Mouse (Mus musculus) hindbrain, embryonic 14.5 days (tissue): ENCODE data around the gene Tex13b. TPM values are rescaled to one million over a fixed set of nuclear protein-coding genes. Genes with fewer than 3 reads are reported as not detected.
A peak's percentile ranks its signal among the peaks of the same experiment; 100 is the strongest.

ENCODE experiments used
- ATAC-seq: fragments of 200-750 bp; cut with Nextera tagmentation; 2 replicates; pipeline ENCODE4 v1.8.0; 2017; ENCODE audit warnings: moderate number of reproducible peaks, mild to moderate bottlenecking, moderate TSS enrichment, moderate library complexity; ENCODE audit not compliant: low FRiP score
- DNase-seq: peaks from one replicate; pipeline ENCODE4 v3.0.0-alpha.2; 2015; ENCODE audit warnings: low spot score
- H3K27ac ChIP-seq: fragments of 300-500 bp; sonication (generic); 2 replicates; pipeline ENCODE4 v1.5.1; 2014; ENCODE audit warnings: mild to moderate bottlenecking, moderate library complexity
- H3K27me3 ChIP-seq: fragments of 300-500 bp; sonication (generic); 2 replicates; pipeline ENCODE4 v1.6.1; 2014; ENCODE audit warnings: mild to moderate bottlenecking, low read length, mixed read lengths; ENCODE audit not compliant: control insufficient read depth, insufficient read depth
- H3K36me3 ChIP-seq: fragments of 300-500 bp; sonication (generic); replicated peaks from 2 replicates; pipeline ENCODE4 v1.6.1; 2014; ENCODE audit not compliant: control insufficient read depth, insufficient read depth
- H3K4me1 ChIP-seq: fragments of 300-500 bp; sonication (generic); replicated peaks from 2 replicates; pipeline ENCODE4 v1.6.1; 2014; ENCODE audit warnings: antibody characterized with exemption, low read length, mixed read lengths; ENCODE audit not compliant: control insufficient read depth, insufficient read depth
- H3K4me2 ChIP-seq: fragments of 300-500 bp; sonication (generic); replicated peaks from 2 replicates; pipeline ENCODE4 v1.6.1; 2014; ENCODE audit warnings: mild to moderate bottlenecking, moderate library complexity
- H3K4me3 ChIP-seq: fragments of 300-500 bp; sonication (generic); replicated peaks from 2 replicates; pipeline ENCODE4 v1.5.1; 2014; ENCODE audit warnings: mild to moderate bottlenecking, low read length
- H3K9ac ChIP-seq: fragments of 300-500 bp; sonication (generic); 2 replicates; pipeline ENCODE4 v1.6.1; 2014
- H3K9me3 ChIP-seq: fragments of 300-500 bp; sonication (generic); 2 replicates; pipeline ENCODE4 v1.6.1; 2016; ENCODE audit warnings: low read length; ENCODE audit not compliant: control insufficient read depth
- WGBS: fragments of 180-500 bp; shearing (Covaris S2); extraction: QIAGEN DNeasy Blood & Tissue Kit; methylation state at CpG from one replicate; pipeline ENCODE4 v1.1.7; 2014; 5-methylcytosine and 5-hydroxymethylcytosine counted together
- polyA plus RNA-seq: library from polyadenylated mRNA; unstranded; fragments of >200 nt; fragmentation: Nextera tagmentation; extraction: Ambion mirVana; gene quantifications from 2 replicates; pipeline ENCODE4 v1.2.1, GENCODE M21; 2014

Gene Tex13b
- polyA plus RNA-seq, 1 experiment from 2014 or later: not detected

DNA sequence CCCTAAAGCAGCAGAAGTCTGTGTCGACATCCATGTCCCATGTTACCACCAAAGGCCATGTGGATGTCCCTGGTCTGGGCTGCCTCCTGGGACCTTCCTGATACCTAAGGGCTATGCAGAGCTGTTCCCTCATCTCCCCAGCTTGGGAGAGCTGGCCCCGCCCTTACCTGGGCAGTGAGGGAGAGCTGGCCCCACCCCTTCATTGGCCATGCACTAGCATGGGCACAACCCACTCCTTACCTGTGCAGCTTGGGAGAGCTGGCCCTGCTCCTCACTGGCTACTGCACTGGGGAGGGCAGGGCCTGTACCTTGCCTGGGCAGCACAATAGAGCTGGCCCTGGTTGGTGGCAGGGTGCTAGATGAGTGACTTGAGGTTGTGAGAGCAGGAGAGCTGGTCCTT lies 7.9 kb downstream of the Tex13b start:
- Histone ChIP-seq H3K9ac (no peak overlapping the region), H3K36me3 (no peaks in the 10 kb centered on the region), H3K4me1 (no peaks in the 10 kb centered on the region), H3K9me3 (no peaks in the 10 kb centered on the region), H3K27ac (no peak overlapping the region), H3K4me2 (no peak overlapping the region), H3K4me3 (no peak overlapping the region), H3K27me3 (peaks cover 9% of the 10 kb centered on the region; the same call in 1 of the 2 replicates)
- ATAC-seq (0 out of 2 replicates have a peak, but pooled peaks have one; percentile 24), DNase-seq (no peak)
- WGBS: 86% methylated on average over 2 of the region's 2 CpGs

DNA sequence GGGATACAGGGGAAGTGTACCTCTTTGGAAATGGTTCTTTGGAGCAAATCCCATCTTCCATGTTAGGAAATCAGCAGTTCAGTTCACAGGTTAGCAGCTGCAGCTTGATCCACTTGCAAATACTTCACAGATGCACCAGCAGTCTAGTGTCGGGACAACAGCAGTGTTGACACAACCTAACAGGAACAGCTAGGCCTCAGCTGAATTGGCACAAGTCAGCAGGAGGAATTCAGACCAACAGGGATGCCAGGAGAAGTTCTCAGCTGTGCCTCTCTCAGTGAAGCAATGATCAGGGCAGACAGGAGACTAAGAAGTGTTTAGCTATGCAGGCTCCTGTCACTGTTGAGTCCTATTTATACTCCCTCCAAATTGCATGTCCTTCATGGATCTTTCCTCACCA lies 43.4 kb downstream of the Tex13b start:
- no peak for DNase-seq

More for the DNA sequence above, 43.4 kb downstream of the Tex13b start:
- Histone ChIP-seq H3K9ac (no peak overlapping the region), H3K27me3 (peaks cover 12% of the 10 kb centered on the region; the same call in 1 of the 2 replicates), H3K4me1 (no peaks in the 10 kb centered on the region), H3K4me2 (no peak overlapping the region), H3K9me3 (no peaks in the 10 kb centered on the region), H3K36me3 (no peaks in the 10 kb centered on the region), H3K27ac (no peak overlapping the region), H3K4me3 (no peak overlapping the region)
- ATAC-seq: no peak
- WGBS: 87% methylated on average over 1 of the region's 1 CpGs

Other genes with a start within 250 kb of the Tex13b start
- gene Tsc22d3, start 212.8 kb downstream of the Tex13b start, polyA plus RNA-seq: 119 and 131 TPM in 2 replicates
- gene Mid2, start 148.8 kb downstream of the Tex13b start, polyA plus RNA-seq: 11.0 and 13.2 TPM in 2 replicates
- gene Vsig1, start 94.2 kb upstream of the Tex13b start, polyA plus RNA-seq: not detected in 2 replicates
- 42.3 and 47.6 TPM in 2 replicates for gene Psmd10, start 143.3 kb upstream of the Tex13b start, polyA plus RNA-seq
- gene Atg4a, start 143.5 kb upstream of the Tex13b start, polyA plus RNA-seq: 9.5 and 11.3 TPM in 2 replicates